11 mouse cellular contexts compared by ENCODE assay signal in the genomic region with DNA sequence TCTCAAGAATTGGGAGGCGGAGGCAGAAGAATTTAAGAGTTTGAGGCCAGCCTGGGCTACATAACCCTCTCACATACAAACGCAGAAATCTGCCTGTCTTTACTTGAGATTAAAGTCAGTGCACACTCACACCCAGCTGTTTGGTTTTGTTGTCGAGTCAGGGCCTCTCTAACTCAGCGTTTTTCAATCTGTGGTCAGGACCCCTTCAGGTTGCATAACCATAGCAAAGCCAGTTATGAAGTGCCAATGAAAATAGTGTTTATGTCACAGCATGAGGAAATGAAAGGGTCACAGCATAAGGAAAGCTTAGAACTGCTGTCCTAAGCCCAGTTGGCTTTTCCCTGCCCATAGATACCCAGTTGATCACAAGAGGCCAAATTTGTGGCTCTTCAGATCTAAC. TPM values are rescaled to one million over a fixed set of nuclear protein-coding genes. Genes with fewer than 3 reads are reported as not detected.
DNase-seq lines count a peak whose midpoint lies in the region; ATAC-seq and TF ChIP-seq lines count a peak whose summit lies in the region.
"Had no signal": no experiment of that assay in that cellular context is flagged by ENCODE, and none has a peak within 500 bp of the region (broad histone marks: within the 10 kb centered on the region; RNA-seq: fewer than 3 reads in every experiment).

No protein-coding gene starts in this region.

- H3K4me1 ChIP-seq in heart, postnatal 0 days (ENCODE audit: control insufficient read depth, insufficient read depth) = peaks cover 25% of the 10 kb centered on the region

- peaks cover 54% of the 10 kb centered on the region for H3K79me3 ChIP-seq in C2C12 (ENCODE audit: low read depth)

- no peak for TF ChIP-seq EP300 in heart, postnatal 0 days (IDR thresholded peaks at IDR 0.05; ENCODE audit: low read depth)

- peaks cover 58% of the 10 kb centered on the region for H3K79me2 ChIP-seq in C2C12 (ENCODE audit: control insufficient read depth, insufficient read depth)

- H3K27me3 ChIP-seq in heart, postnatal 0 days (ENCODE audit: control insufficient read depth, insufficient read depth, low read length) = no peaks in the 10 kb centered on the region
- H3K27me3 ChIP-seq in C2C12 (ENCODE audit: control insufficient read depth, insufficient read depth, insufficient read length) = no peaks in the 10 kb centered on the region
- H3K27me3 ChIP-seq: forebrain, embryonic 12.5 days had no signal

- 69% methylated on average over 4 of the region's 4 CpGs for WGBS in heart, postnatal 0 days

- no peak for ATAC-seq in heart, postnatal 0 days (ENCODE audit: insufficient read depth, low read depth)
- ATAC-seq in common myeloid progenitor, adult 5-6 weeks (replicated peaks; ENCODE audit: low read depth, poor library complexity, severe bottlenecking) = peak; percentile 26; the same call in 1 of the 2 replicates
- ATAC-seq: CD4-positive, CD25-positive, alpha-beta regulatory T cell, adult 4 months had no signal

- H3ac ChIP-seq in C2C12 (ENCODE audit: control insufficient read depth, insufficient read length, low read depth) = no peak overlapping the region

- peaks cover 36% of the 10 kb centered on the region for H3K36me3 ChIP-seq in heart, postnatal 0 days (replicated peaks; ENCODE audit: control insufficient read depth, insufficient read depth, low read length)
- peaks cover 69% of the 10 kb centered on the region for H3K36me3 ChIP-seq in C2C12 (ENCODE audit: control insufficient read depth, insufficient read depth)

- no peak overlapping the region for H3K4me2 ChIP-seq in heart, postnatal 0 days (ENCODE audit: low read depth, low read length)
- H3K4me2 ChIP-seq: forebrain, embryonic 12.5 days had no signal

- peak overlapping the region; percentile 75 for H3K27ac ChIP-seq in heart, postnatal 0 days (ENCODE audit: low read depth)
- H3K27ac ChIP-seq: forebrain, embryonic 12.5 days had no signal

- no peak overlapping the region for H3K4me3 ChIP-seq in heart, postnatal 0 days (ENCODE audit: low read depth, low read length)
- H3K4me3 ChIP-seq in C2C12 (ENCODE audit: insufficient read depth, poor library complexity, severe bottlenecking) = no peak overlapping the region
- H3K4me3 ChIP-seq: forebrain, embryonic 12.5 days had no signal

- H3K9me3 ChIP-seq in heart, postnatal 0 days (replicated peaks; ENCODE audit: control insufficient read depth, low read length) = no peaks in the 10 kb centered on the region
- H3K9me3 ChIP-seq: forebrain, embryonic 12.5 days had no signal

- TF ChIP-seq CTCF in heart, postnatal 0 days (IDR thresholded peaks at IDR 0.05; ENCODE audit: low read depth) = no peak
- TF ChIP-seq CTCF in C2C12 (IDR thresholded peaks at IDR 0.05; ENCODE audit: control insufficient read depth, insufficient read depth, insufficient read length) = no peak

- no peak for DNase-seq in heart, postnatal 0 days (ENCODE audit: low spot score)
- DNase-seq in heart, postnatal 4 days = no peak
- peak; percentile 57 for DNase-seq in lung, postnatal 36 days
- no peak for DNase-seq in kidney, adult 8-10 months
- no peak for DNase-seq in ovary, postnatal 36 days (ENCODE audit: low spot score)
- DNase-seq: cerebellum, postnatal 36 days; kidney, postnatal 4 days had no signal

- H3K9ac ChIP-seq in heart, postnatal 0 days (replicated peaks; ENCODE audit: low read depth, low read length) = no peak overlapping the region
- H3K9ac ChIP-seq: forebrain, embryonic 12.5 days had no signal

TF ChIP-seq in C2C12, 6 proteins besides CTCF, POLR2A, EP300 and RAD21:
- TF ChIP-seq FOSL1 (IDR thresholded peaks at IDR 0.05; ENCODE audit: insufficient read depth, low read length, poor library complexity, severe bottlenecking) (no peak), CEBPB (IDR thresholded peaks at IDR 0.05; ENCODE audit: low read depth) (peak; percentile 6)

RNA-seq across cellular contexts. Expression of a gene that starts 19.1 kb away (rescaled TPM):
- 1,178 and 1,316 TPM in 2 replicates for total RNA-seq in heart, postnatal 0 days (2014; rRNA removed; ENCODE audit: low replicate concordance)
- polyA plus RNA-seq in heart, postnatal 0 days (2015; fragmentation: Nextera tagmentation; extraction: Ambion mirVana) = 974 and 1,039 TPM in 2 replicates
- total RNA-seq in heart, postnatal 4 days (2021) = 100 to 1,000 TPM; 397 to 401 TPM
- 638 TPM for polyA plus RNA-seq in C2C12 (2012; fragmentation: generic; extraction: Trizol)
- total RNA-seq in common myeloid progenitor, adult 5-6 weeks (2017) = 0.46 and 1.4 TPM in 2 replicates

RNA-seq across cellular contexts. Expression of a gene that starts 27.6 kb away (rescaled TPM):
- 47.3 and 67.2 TPM in 2 replicates for total RNA-seq in heart, postnatal 0 days (2014; rRNA removed; ENCODE audit: low replicate concordance)
- polyA plus RNA-seq in heart, postnatal 0 days (2015; fragmentation: Nextera tagmentation; extraction: Ambion mirVana) = 137 and 149 TPM in 2 replicates
- total RNA-seq in heart, postnatal 4 days (2021) = 100 to 1,000 TPM; 285 to 292 TPM
- polyA plus RNA-seq in C2C12 (2012; fragmentation: generic; extraction: Trizol) = 227 TPM
- 79.8 and 122 TPM in 2 replicates for total RNA-seq in common myeloid progenitor, adult 5-6 weeks (2017)

Comparison
In these comparisons a context has a peak if more than half of its experiments do, and no peak if none do; other contexts are left out.
1. RNA of a gene that starts 19.1 kb away (total RNA-seq): 1,178 to 1,316 TPM in heart, postnatal 0 days and 397 to 401 TPM in heart, postnatal 4 days; 0.46 to 1.4 TPM in common myeloid progenitor, adult 5-6 weeks; every median in the first group is over 100 times any median in the second.